Mouse (Mus musculus) thymus, adult 2 months (tissue): ENCODE measurements around the gene Aqr.

Experiments
- CTCF ChIP-seq: fragments of 200-500 bp; IDR thresholded peaks from 2 replicates; pipeline ENCODE4 v1.5.1; 2012; ENCODE audit warnings: mild to moderate bottlenecking, control low read depth, low read length, moderate library complexity, borderline replicate concordance; ENCODE audit not compliant: control insufficient read depth, poor library complexity, insufficient read depth; ENCODE audit errors: extremely low read depth
- POLR2A ChIP-seq: fragments of 200-500 bp; IDR thresholded peaks from 2 replicates; pipeline ENCODE4 v1.6.1; 2012; ENCODE audit warnings: mild to moderate bottlenecking, low read length, control low read depth, moderate library complexity; ENCODE audit not compliant: control insufficient read depth, poor library complexity, insufficient read depth; ENCODE audit errors: extremely low read depth

GRCm38 (mm10) chr2:114119451-114119850 lies 67.4 kb downstream of the Aqr start:
- TF ChIP-seq CTCF (no peak), POLR2A (no peak)
